Mouse (Mus musculus) forebrain, postnatal 0 days (tissue): ENCODE data around the gene 1700012A03Rik. TPM values are rescaled to one million over a fixed set of nuclear protein-coding genes. Genes with fewer than 3 reads are reported as not detected.

Source experiments
- ATAC-seq: fragments of 200-750 bp; cut with Nextera tagmentation; 2 replicates; pipeline ENCODE4 v1.8.0; 2017; ENCODE audit warnings: mild to moderate bottlenecking, moderate library complexity
- DNase-seq: peaks from one replicate; pipeline ENCODE4 v3.0.0-alpha.2; 2015
- H3K27ac ChIP-seq: fragments of 300-500 bp; sonication (generic); 2 replicates; pipeline ENCODE4 v1.5.1; 2014; ENCODE audit warnings: low read depth, mild to moderate bottlenecking, antibody characterized with exemption, low read length, moderate library complexity, mixed read lengths
- H3K27me3 ChIP-seq: fragments of 300-500 bp; sonication (generic); 2 replicates; pipeline ENCODE4 v1.6.1; 2014; ENCODE audit warnings: mild to moderate bottlenecking, low read length, mixed read lengths; ENCODE audit not compliant: insufficient read depth
- H3K36me3 ChIP-seq: fragments of 300-500 bp; sonication (generic); 2 replicates; pipeline ENCODE4 v1.6.1; 2014; ENCODE audit warnings: mild to moderate bottlenecking, moderate library complexity; ENCODE audit not compliant: insufficient read depth
- H3K4me1 ChIP-seq: fragments of 300-500 bp; sonication (generic); 2 replicates; pipeline ENCODE4 v1.6.1; 2014; ENCODE audit warnings: antibody characterized with exemption; ENCODE audit not compliant: insufficient read depth
- H3K4me2 ChIP-seq: fragments of 300-500 bp; sonication (generic); 2 replicates; pipeline ENCODE4 v1.6.1; 2014; ENCODE audit warnings: low read depth, mild to moderate bottlenecking, moderate library complexity
- H3K4me3 ChIP-seq: fragments of 300-500 bp; sonication (generic); 2 replicates; pipeline ENCODE4 v1.5.1; 2014; ENCODE audit warnings: low read depth, low read length, mixed read lengths
- H3K9ac ChIP-seq: fragments of 300-500 bp; sonication (generic); 2 replicates; pipeline ENCODE4 v1.6.1; 2014; ENCODE audit warnings: mild to moderate bottlenecking
- H3K9me3 ChIP-seq: fragments of 300-500 bp; sonication (generic); 2 replicates; pipeline ENCODE4 v1.6.1; 2016; ENCODE audit warnings: low read length
- CTCF ChIP-seq: sonication (generic); IDR thresholded peaks from 2 replicates; pipeline ENCODE4 v1.5.1; 2016; ENCODE audit warnings: antibody characterized with exemption, control low read depth, low read depth
- WGBS: fragments of 180-500 bp; shearing (Covaris S2); extraction: QIAGEN DNeasy Blood & Tissue Kit; methylation state at CpG from one replicate; pipeline ENCODE4 v1.1.7; 2014; 5-methylcytosine and 5-hydroxymethylcytosine counted together
- polyA plus RNA-seq: library from polyadenylated mRNA; unstranded; fragments of >200 nt; fragmentation: Nextera tagmentation; extraction: Ambion mirVana; gene quantifications from 2 replicates; pipeline ENCODE4 v1.2.1, GENCODE M21; 2015
- total RNA-seq: library from RNA; depleted of rRNA; stranded (reverse); fragments of >200 nt; gene quantifications from 2 replicates; pipeline ENCODE4 v1.2.3, GENCODE M21; 2014; rRNA removed

1700012A03Rik gene
- total RNA-seq (not detected in 2 replicates), polyA plus RNA-seq (not detected in 2 replicates)

DNA sequence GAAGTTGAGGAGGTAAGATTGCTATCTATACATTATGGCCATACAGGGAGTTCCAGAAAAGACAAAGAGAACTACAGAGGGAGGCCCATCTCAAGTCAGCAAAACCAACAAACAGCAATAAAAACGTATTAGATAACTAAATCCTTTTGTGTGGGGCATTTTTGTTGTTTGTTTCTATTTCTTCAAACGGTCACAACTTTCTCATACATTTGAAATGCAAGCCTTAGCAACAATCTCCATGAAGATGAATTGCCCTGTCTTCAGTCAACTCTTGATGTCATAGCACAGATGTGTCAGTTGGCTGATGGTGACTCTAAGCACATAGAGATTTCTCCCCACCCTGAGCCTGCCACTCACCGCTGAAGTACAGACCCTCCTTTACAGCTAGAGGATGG lies at the start of gene 1700012A03Rik:
Gene 1700012A03Rik (plus strand): TSS at position 296 of the 395 bp plus-strand sequence.
- ATAC-seq (no peak), DNase-seq (no peak)
- Histone ChIP-seq H3K4me3 (no peak within 1 kb of the TSS), H3K27me3 (no peaks in the 10 kb centered on the region), H3K4me1 (peaks cover 4% of the 10 kb centered on the region; the same call in 1 of the 2 replicates), H3K36me3 (no peaks in the 10 kb centered on the region), H3K9ac (no peak within 1 kb of the TSS), H3K27ac (no peak within 1 kb of the TSS), H3K9me3 (no peaks in the 10 kb centered on the region), H3K4me2 (no peak within 1 kb of the TSS)
- 87% methylated on average over 3 of the region's 3 CpGs for WGBS
- TF ChIP-seq CTCF, result no peak

- no peaks in the 10 kb centered on the region for H3K4me1 ChIP-seq
- no peaks in the 10 kb centered on the region for H3K36me3 ChIP-seq
- TF ChIP-seq CTCF, result no peak
- no peak overlapping the region for H3K27ac ChIP-seq
- 60% methylated on average over 10 of the region's 10 CpGs for WGBS
- no peak overlapping the region for H3K4me3 ChIP-seq
- H3K27me3 ChIP-seq, result no peaks in the 10 kb centered on the region
- H3K4me2 ChIP-seq, result no peak overlapping the region
- no peaks in the 10 kb centered on the region for H3K9me3 ChIP-seq
- ATAC-seq (no peak), DNase-seq (no peak)
- H3K9ac ChIP-seq, result no peak overlapping the region
Measured at GRCm38 (mm10) chr6:32004228-32004627, 45.8 kb upstream of the 1700012A03Rik start.

DNA sequence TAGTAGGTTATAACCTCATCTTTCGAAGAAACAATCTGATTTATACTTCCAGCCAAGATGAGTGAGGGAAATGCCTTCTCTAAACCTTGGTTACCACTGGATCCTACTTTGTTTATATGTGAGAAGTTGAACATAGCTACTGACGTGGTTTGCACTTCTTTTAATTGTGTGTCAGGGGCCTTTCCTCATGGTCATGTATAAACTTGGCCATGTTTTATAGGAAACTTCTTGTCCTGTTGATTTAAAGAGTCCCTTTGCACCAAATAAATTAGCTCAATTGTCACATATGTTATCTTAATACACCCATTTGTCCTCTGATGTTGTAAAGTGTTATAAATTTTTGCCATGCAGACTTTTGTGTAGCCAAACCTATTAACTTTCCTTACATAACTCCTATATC lies 44.1 kb upstream of the 1700012A03Rik start:
- DNase-seq (no peak), ATAC-seq (no peak)
- TF ChIP-seq CTCF, result no peak
- Histone ChIP-seq H3K27me3 (no peaks in the 10 kb centered on the region), H3K4me3 (no peak overlapping the region), H3K9me3 (no peaks in the 10 kb centered on the region), H3K9ac (no peak overlapping the region), H3K4me1 (no peaks in the 10 kb centered on the region), H3K27ac (no peak overlapping the region), H3K36me3 (no peaks in the 10 kb centered on the region), H3K4me2 (no peak overlapping the region)
- 84% methylated on average over 2 of the region's 2 CpGs for WGBS

- WGBS, result 82% methylated on average over 6 of the region's 6 CpGs
Measured at GRCm38 (mm10) chr6:32006382-32006781, 43.7 kb upstream of the 1700012A03Rik start.

GRCm38 (mm10) chr6:32007336-32007735 lies 42.7 kb upstream of the 1700012A03Rik start:
- Histone ChIP-seq H3K9ac (no peak overlapping the region), H3K4me3 (no peak overlapping the region), H3K9me3 (no peaks in the 10 kb centered on the region), H3K36me3 (no peaks in the 10 kb centered on the region), H3K4me1 (no peaks in the 10 kb centered on the region), H3K27me3 (no peaks in the 10 kb centered on the region), H3K27ac (no peak overlapping the region), H3K4me2 (no peak overlapping the region)
- DNase-seq (no peak), ATAC-seq (no peak)
- WGBS, result 88% methylated on average over 3 of the region's 3 CpGs
- no peak for TF ChIP-seq CTCF

More at GRCm38 (mm10) chr6:32006382-32006781, 43.7 kb upstream of the 1700012A03Rik start:
- H3K4me1 ChIP-seq, result no peaks in the 10 kb centered on the region
- TF ChIP-seq CTCF, result no peak
- H3K27ac ChIP-seq, result no peak overlapping the region
- no peaks in the 10 kb centered on the region for H3K9me3 ChIP-seq
- no peak overlapping the region for H3K4me2 ChIP-seq
- no peaks in the 10 kb centered on the region for H3K27me3 ChIP-seq
- H3K9ac ChIP-seq, result no peak overlapping the region
- no peak for ATAC-seq
- H3K4me3 ChIP-seq, result no peak overlapping the region
- no peaks in the 10 kb centered on the region for H3K36me3 ChIP-seq
- no peak for DNase-seq

DNA sequence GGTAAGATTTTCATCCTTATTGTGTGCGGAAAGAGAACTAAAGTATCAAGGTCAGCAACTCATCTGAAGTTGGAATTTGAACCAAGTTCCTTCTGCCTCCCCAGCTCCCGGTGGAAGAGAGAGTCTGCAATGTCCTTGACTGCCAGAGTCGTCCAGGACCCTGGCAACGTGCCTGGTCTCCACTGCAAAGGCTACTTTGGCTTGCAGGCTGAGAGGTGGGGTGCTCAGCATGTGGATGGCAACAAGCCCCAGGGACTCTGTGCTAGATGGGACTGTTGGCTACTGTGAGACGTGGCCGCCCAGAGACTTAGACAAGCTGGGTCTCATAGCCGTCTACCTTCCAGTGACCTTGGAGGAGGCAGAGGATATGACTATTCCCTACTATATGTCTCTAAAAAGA lies 33.2 kb upstream of the 1700012A03Rik start:
- no peaks in the 10 kb centered on the region for H3K36me3 ChIP-seq
- ATAC-seq (no peak), DNase-seq (no peak)
- WGBS, result 67% methylated on average over 7 of the region's 7 CpGs
- H3K4me1 ChIP-seq, result no peaks in the 10 kb centered on the region
- no peak overlapping the region for H3K27ac ChIP-seq
- no peak overlapping the region for H3K4me2 ChIP-seq
- no peaks in the 10 kb centered on the region for H3K9me3 ChIP-seq
- H3K4me3 ChIP-seq, result no peak overlapping the region
- TF ChIP-seq CTCF, result no peak
- no peak overlapping the region for H3K9ac ChIP-seq
- no peaks in the 10 kb centered on the region for H3K27me3 ChIP-seq

DNA sequence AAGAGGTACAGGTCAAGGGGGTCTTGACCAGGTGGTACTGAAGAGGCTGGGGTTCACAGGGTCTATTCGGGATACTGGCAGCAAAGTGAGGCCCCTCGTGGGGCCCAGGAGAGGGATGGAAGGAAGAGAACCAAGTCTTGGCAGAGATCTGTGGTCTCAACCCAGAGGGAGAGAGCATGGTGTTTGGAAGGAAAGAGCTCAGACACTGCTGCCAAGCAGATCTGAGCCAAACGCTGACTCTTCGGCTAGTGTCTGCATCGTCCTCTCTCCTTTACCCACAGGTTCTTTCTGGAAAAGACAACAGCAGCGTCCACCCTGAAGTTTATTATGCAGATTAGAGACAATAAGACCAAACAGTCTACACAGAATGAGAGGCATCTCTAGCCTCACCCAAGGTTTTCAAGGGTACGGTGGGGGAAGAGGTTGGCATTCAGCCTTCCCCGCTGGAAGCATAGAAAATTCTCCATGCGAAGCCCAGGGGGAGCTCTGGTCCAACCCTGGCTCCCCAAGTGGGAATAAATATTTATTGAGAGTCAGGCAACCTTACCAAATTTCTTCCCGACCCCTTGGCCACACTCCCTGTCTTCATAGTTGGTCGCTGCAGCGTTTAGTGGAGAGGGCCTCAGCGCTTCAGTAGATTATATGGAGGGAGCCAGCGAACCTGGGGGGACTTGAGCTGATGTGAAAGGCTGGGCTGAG lies 32.5 kb upstream of the 1700012A03Rik start:
- Histone ChIP-seq H3K4me3 (no peak overlapping the region), H3K9me3 (no peaks in the 10 kb centered on the region), H3K9ac (no peak overlapping the region), H3K4me1 (no peaks in the 10 kb centered on the region), H3K27ac (no peak overlapping the region), H3K27me3 (no peaks in the 10 kb centered on the region), H3K36me3 (no peaks in the 10 kb centered on the region), H3K4me2 (no peak overlapping the region)
- TF ChIP-seq CTCF, result peak; percentile 46
- 47% methylated on average over 14 of the region's 14 CpGs for WGBS
- ATAC-seq (peak; percentile 56), DNase-seq (peak; percentile 61)
